Mouse (Mus musculus): ENCODE data around the gene Fkbp5.

GRCm38 (mm10) chr17:28495832-28496231 is 21.5 kb downstream of the Fkbp5 start:
- TF ChIP-seq RAD21 (IDR thresholded peaks at IDR 0.05; ENCODE audit: low read depth, low read length): no peak
- TF ChIP-seq POLR2A (IDR thresholded peaks at IDR 0.05; ENCODE audit: low read depth, low read length): no peak
